Mouse (Mus musculus): ENCODE results near the gene Pi4kb. TPM values are rescaled to one million over a fixed set of nuclear protein-coding genes. Genes with fewer than 3 reads are reported as not detected.

Pi4kb gene
- polyA plus RNA-seq, 1 experiment from 2014 or later, result 11.6 TPM

GRCm38 (mm10) chr3:95005651-95006050 lies 31.1 kb downstream of the Pi4kb start:
- peaks cover 7% of the 10 kb centered on the region for H3K4me1 ChIP-seq (ENCODE audit: control insufficient read depth, low read depth, low read length)
- ATAC-seq (ENCODE audit: low read depth), result no peak

GRCm38 (mm10) chr3:95007706-95008105 lies 33.2 kb downstream of the Pi4kb start:
- no peak overlapping the region for H3K27ac ChIP-seq (ENCODE audit: low read length)
- no peak overlapping the region for H3K4me3 ChIP-seq (ENCODE audit: low read depth, low read length)
- no peak overlapping the region for H3K9ac ChIP-seq (ENCODE audit: low read depth, low read length)
- H3K27me3 ChIP-seq (ENCODE audit: control insufficient read depth, insufficient read depth, low read depth, low read length), result no peaks in the 10 kb centered on the region
- no peak; the same call in 1 of the 2 replicates for ATAC-seq (ENCODE audit: low read depth)
- H3K4me2 ChIP-seq (ENCODE audit: low read depth, low read length), result no peak overlapping the region
- H3K36me3 ChIP-seq (ENCODE audit: control insufficient read depth, insufficient read depth), result peaks cover 50% of the 10 kb centered on the region
- no peaks in the 10 kb centered on the region for H3K9me3 ChIP-seq (replicated peaks; ENCODE audit: control insufficient read depth, low read length)
- WGBS (ENCODE audit: insufficient replicate concordance), result 77% methylated on average over 9 of the region's 9 CpGs
- peaks cover 9% of the 10 kb centered on the region for H3K4me1 ChIP-seq (ENCODE audit: control insufficient read depth, low read depth, low read length)

More at GRCm38 (mm10) chr3:95005651-95006050, 31.1 kb downstream of the Pi4kb start:
- no peak overlapping the region for H3K4me3 ChIP-seq (ENCODE audit: low read depth, low read length)
- H3K27me3 ChIP-seq (ENCODE audit: control insufficient read depth, insufficient read depth, low read depth, low read length), result no peaks in the 10 kb centered on the region
- H3K9me3 ChIP-seq (replicated peaks; ENCODE audit: control insufficient read depth, low read length), result no peaks in the 10 kb centered on the region
- 79% methylated on average over 3 of the region's 3 CpGs for WGBS (ENCODE audit: insufficient replicate concordance)
- H3K27ac ChIP-seq (ENCODE audit: low read length), result no peak overlapping the region
- H3K4me2 ChIP-seq (ENCODE audit: low read depth, low read length), result no peak overlapping the region
- peaks cover 43% of the 10 kb centered on the region for H3K36me3 ChIP-seq (ENCODE audit: control insufficient read depth, insufficient read depth)
- no peak overlapping the region for H3K9ac ChIP-seq (ENCODE audit: low read depth, low read length)

GRCm38 (mm10) chr3:95010396-95010795 lies 35.9 kb downstream of the Pi4kb start:
- H3K9ac ChIP-seq (ENCODE audit: low read depth, low read length), result no peak overlapping the region
- H3K4me3 ChIP-seq (ENCODE audit: low read depth, low read length), result no peak overlapping the region
- 77% methylated on average over 7 of the region's 7 CpGs for WGBS (ENCODE audit: insufficient replicate concordance)
- no peak for ATAC-seq (ENCODE audit: low read depth)
- H3K27ac ChIP-seq (ENCODE audit: low read length), result no peak overlapping the region
- no peaks in the 10 kb centered on the region for H3K27me3 ChIP-seq (ENCODE audit: control insufficient read depth, insufficient read depth, low read depth, low read length)
- peaks cover 43% of the 10 kb centered on the region for H3K36me3 ChIP-seq (ENCODE audit: control insufficient read depth, insufficient read depth)
- peaks cover 17% of the 10 kb centered on the region for H3K4me1 ChIP-seq (ENCODE audit: control insufficient read depth, low read depth, low read length)
- H3K9me3 ChIP-seq (replicated peaks; ENCODE audit: control insufficient read depth, low read length), result no peaks in the 10 kb centered on the region
- H3K4me2 ChIP-seq (ENCODE audit: low read depth, low read length), result no peak overlapping the region

GRCm38 (mm10) chr3:95012982-95013381 lies 38.5 kb downstream of the Pi4kb start:
- no peak for ATAC-seq (ENCODE audit: low read depth)
- no peaks in the 10 kb centered on the region for H3K9me3 ChIP-seq (replicated peaks; ENCODE audit: control insufficient read depth, low read length)
- H3K36me3 ChIP-seq (ENCODE audit: control insufficient read depth, insufficient read depth), result peaks cover 32% of the 10 kb centered on the region
- peaks cover 22% of the 10 kb centered on the region for H3K4me1 ChIP-seq (ENCODE audit: control insufficient read depth, low read depth, low read length)
- no peak overlapping the region for H3K27ac ChIP-seq (ENCODE audit: low read length)
- WGBS (ENCODE audit: insufficient replicate concordance), result 88% methylated on average over 3 of the region's 3 CpGs
- no peak overlapping the region for H3K4me2 ChIP-seq (ENCODE audit: low read depth, low read length)
- H3K9ac ChIP-seq (ENCODE audit: low read depth, low read length), result no peak overlapping the region
- no peak overlapping the region for H3K4me3 ChIP-seq (ENCODE audit: low read depth, low read length)
- no peaks in the 10 kb centered on the region for H3K27me3 ChIP-seq (ENCODE audit: control insufficient read depth, insufficient read depth, low read depth, low read length)

- H3K9ac ChIP-seq (ENCODE audit: low read depth, low read length), result peak overlapping the region; percentile 85
- WGBS (ENCODE audit: insufficient replicate concordance), result 25% methylated on average over 13 of the region's 13 CpGs
- peak overlapping the region; percentile 91 for H3K4me2 ChIP-seq (ENCODE audit: low read depth, low read length)
- H3K27ac ChIP-seq (ENCODE audit: low read length), result peak overlapping the region; percentile 87
- no peaks in the 10 kb centered on the region for H3K9me3 ChIP-seq (replicated peaks; ENCODE audit: control insufficient read depth, low read length)
- peaks cover 23% of the 10 kb centered on the region for H3K36me3 ChIP-seq (ENCODE audit: control insufficient read depth, insufficient read depth)
- peaks cover 22% of the 10 kb centered on the region for H3K4me1 ChIP-seq (ENCODE audit: control insufficient read depth, low read depth, low read length)
- no peak for ATAC-seq (ENCODE audit: low read depth)
- peak overlapping the region; percentile 83 for H3K4me3 ChIP-seq (ENCODE audit: low read depth, low read length)
- no peaks in the 10 kb centered on the region for H3K27me3 ChIP-seq (ENCODE audit: control insufficient read depth, insufficient read depth, low read depth, low read length)
Measured at GRCm38 (mm10) chr3:95013699-95014427, 39.3 kb downstream of the Pi4kb start.

GRCm38 (mm10) chr3:95014428-95015151 lies 40.1 kb downstream of the Pi4kb start:
- H3K27me3 ChIP-seq (ENCODE audit: control insufficient read depth, insufficient read depth, low read depth, low read length), result no peaks in the 10 kb centered on the region
- ATAC-seq (ENCODE audit: low read depth), result no peak
- H3K27ac ChIP-seq (ENCODE audit: low read length), result peak overlapping the region; percentile 87

GRCm38 (mm10) chr3:95015337-95015872 lies 40.9 kb downstream of the Pi4kb start, which contains the start of gene Zfp687:
Gene Zfp687 (minus strand): TSS chr3:95015448.
- peak within 1 kb of the TSS; percentile 98 for H3K27ac ChIP-seq (ENCODE audit: low read length)
- peak; percentile 96 for ATAC-seq (ENCODE audit: low read depth)
- H3K27me3 ChIP-seq (ENCODE audit: control insufficient read depth, insufficient read depth, low read depth, low read length), result no peaks in the 10 kb centered on the region
- under 1% methylated on average over 37 of the region's 37 CpGs for WGBS (ENCODE audit: insufficient replicate concordance)
- H3K4me1 ChIP-seq (ENCODE audit: control insufficient read depth, low read depth, low read length), result peaks cover 22% of the 10 kb centered on the region
- H3K9me3 ChIP-seq (replicated peaks; ENCODE audit: control insufficient read depth, low read length), result no peaks in the 10 kb centered on the region
- H3K9ac ChIP-seq (ENCODE audit: low read depth, low read length), result peak within 1 kb of the TSS; percentile 85
- peak within 1 kb of the TSS; percentile 91 for H3K4me2 ChIP-seq (ENCODE audit: low read depth, low read length)
- H3K36me3 ChIP-seq (ENCODE audit: control insufficient read depth, insufficient read depth), result peaks cover 12% of the 10 kb centered on the region
- H3K4me3 ChIP-seq (ENCODE audit: low read depth, low read length), result peak within 1 kb of the TSS; percentile 83

More at GRCm38 (mm10) chr3:95014428-95015151, 40.1 kb downstream of the Pi4kb start:
- peak overlapping the region; percentile 83 for H3K4me3 ChIP-seq (ENCODE audit: low read depth, low read length)
- under 1% methylated on average over 44 of the region's 44 CpGs for WGBS (ENCODE audit: insufficient replicate concordance)
- peaks cover 19% of the 10 kb centered on the region for H3K36me3 ChIP-seq (ENCODE audit: control insufficient read depth, insufficient read depth)
- H3K9ac ChIP-seq (ENCODE audit: low read depth, low read length), result peak overlapping the region; percentile 85
- peaks cover 22% of the 10 kb centered on the region for H3K4me1 ChIP-seq (ENCODE audit: control insufficient read depth, low read depth, low read length)
- H3K9me3 ChIP-seq (replicated peaks; ENCODE audit: control insufficient read depth, low read length), result no peaks in the 10 kb centered on the region
- peak overlapping the region; percentile 91 for H3K4me2 ChIP-seq (ENCODE audit: low read depth, low read length)

- Histone ChIP-seq H3K36me3 (ENCODE audit: control insufficient read depth, insufficient read depth) (peaks cover 7% of the 10 kb centered on the region; the same call in 1 of the 2 replicates), H3K9ac (ENCODE audit: low read depth, low read length) (peak overlapping the region; percentile 72), H3K27ac (ENCODE audit: low read length) (peak overlapping the region; percentile 98), H3K4me2 (ENCODE audit: low read depth, low read length) (peak overlapping the region; percentile 85), H3K27me3 (ENCODE audit: control insufficient read depth, insufficient read depth, low read depth, low read length) (no peaks in the 10 kb centered on the region), H3K4me1 (ENCODE audit: control insufficient read depth, low read depth, low read length) (peaks cover 19% of the 10 kb centered on the region), H3K4me3 (ENCODE audit: low read depth, low read length) (peak overlapping the region; percentile 83), H3K9me3 (replicated peaks; ENCODE audit: control insufficient read depth, low read length) (no peaks in the 10 kb centered on the region)
- under 1% methylated on average over 40 of the region's 40 CpGs for WGBS (ENCODE audit: insufficient replicate concordance)
- peak; percentile 59 for ATAC-seq (ENCODE audit: low read depth)
Measured at GRCm38 (mm10) chr3:95015891-95016531, 41.5 kb downstream of the Pi4kb start.

All from liver, embryonic 16.5 days (tissue).